Mouse (Mus musculus) CD8-positive naive resting alpha-beta T cell, adult 2 months (primary cell): Measurements from ENCODE around the gene Cops3.
A peak's percentile ranks its signal among the peaks of the same experiment; 100 is the strongest.
"Not testable (repeated sequence)": the region's sequence is repeated elsewhere in the genome, so short reads cannot be mapped to it uniquely, and the experiment has no call there.

Source experiments
- DNase-seq, 2 experiments: peaks; one replicate each; pipeline ENCODE4 v3.0.0; 2022; ENCODE audit warnings: low read depth in 2 of 2, low spot score in 2 of 2

Gene Cops3

GRCm38 (mm10) chr11:59839459-59840126, at the start of gene Cops3:
Gene Cops3, minus strand, starts transcription at chr11:59839838.
- DNase-seq: peak; percentile 91 to 93

GRCm38 (mm10) chr11:59888151-59888550, 48.5 kb upstream of the Cops3 start:
- DNase-seq: no peak

GRCm38 (mm10) chr11:59886952-59887351, 47.3 kb upstream of the Cops3 start:
- DNase-seq: no peak

GRCm38 (mm10) chr11:59885217-59885986, 45.8 kb upstream of the Cops3 start:
- DNase-seq: peak in 1 of 2 experiments; percentile 6

- peak; percentile 17 to 42 for DNase-seq
These were observed 40.4 kb upstream of the Cops3 start for GRCm38 (mm10) chr11:59880031-59880430.

GRCm38 (mm10) chr11:59872124-59872523, 32.5 kb upstream of the Cops3 start:
- DNase-seq: no peak

GRCm38 (mm10) chr11:59864316-59864715, 24.7 kb upstream of the Cops3 start:
- no peak for DNase-seq

- no peak for DNase-seq
These were observed 20.8 kb upstream of the Cops3 start for GRCm38 (mm10) chr11:59860467-59860866.

- no peak for DNase-seq
These were observed 13.2 kb upstream of the Cops3 start for GRCm38 (mm10) chr11:59852865-59853264.

GRCm38 (mm10) chr11:59847891-59848884, 8.6 kb upstream of the Cops3 start:
- DNase-seq: peak; percentile 26 to 37

- DNase-seq: peak; percentile 25 to 60
These were observed 7.5 kb upstream of the Cops3 start for GRCm38 (mm10) chr11:59847131-59847530.

GRCm38 (mm10) chr11:59846311-59846710, 6.7 kb upstream of the Cops3 start:
- no peak for DNase-seq

GRCm38 (mm10) chr11:59839008-59839458, 605 bp downstream of the Cops3 start, which contains the start of gene Nt5m:
Gene Nt5m, plus strand, starts transcription at chr11:59839447.
- peak; percentile 84 to 87 for DNase-seq

GRCm38 (mm10) chr11:59838426-59838825, 1.2 kb downstream of the Cops3 start:
- DNase-seq: no peak

GRCm38 (mm10) chr11:59837789-59838188, 1.8 kb downstream of the Cops3 start:
- DNase-seq: not testable (repeated sequence)

- no peak for DNase-seq
These were observed 18.0 kb downstream of the Cops3 start for GRCm38 (mm10) chr11:59821625-59822024.

- no peak for DNase-seq
These were observed 21.7 kb downstream of the Cops3 start for GRCm38 (mm10) chr11:59817916-59818315.

- no peak for DNase-seq
These were observed 24.1 kb downstream of the Cops3 start for GRCm38 (mm10) chr11:59815482-59816065.

GRCm38 (mm10) chr11:59814936-59815335, 24.7 kb downstream of the Cops3 start:
- no peak for DNase-seq

GRCm38 (mm10) chr11:59814311-59814710, 25.3 kb downstream of the Cops3 start:
- DNase-seq: no peak

GRCm38 (mm10) chr11:59813276-59813675, 26.4 kb downstream of the Cops3 start:
- DNase-seq: no peak
